Mouse (Mus musculus) E14TG2a.4 (cell line): Measurements from ENCODE around the gene P4ha2.

Experiments
- H3K27me3 ChIP-seq: 2 replicates; pipeline ENCODE4 v1.6.1; 2014; ENCODE audit warnings: low read length, control low read depth; ENCODE audit not compliant: insufficient read depth
- H3K36me3 ChIP-seq: 2 replicates; pipeline ENCODE4 v1.6.1; 2014; ENCODE audit warnings: low read length, control low read depth; ENCODE audit not compliant: insufficient read depth
- H3K4me1 ChIP-seq: replicated peaks from 2 replicates; pipeline ENCODE4 v1.6.1; 2014; ENCODE audit warnings: low read depth, low read length, control low read depth
- H3K4me3 ChIP-seq: replicated peaks from 2 replicates; pipeline ENCODE4 v1.5.1; 2014; ENCODE audit warnings: mild to moderate bottlenecking, low read length
- H3K9me3 ChIP-seq: 2 replicates; pipeline ENCODE4 v1.6.1; 2014; ENCODE audit warnings: low read length, control low read depth
- CTCF ChIP-seq: conservative IDR thresholded peaks from 2 replicates; pipeline ENCODE4 v1.5.1; 2014; ENCODE audit warnings: low read length
- NANOG ChIP-seq: IDR thresholded peaks from 2 replicates; pipeline ENCODE4 v1.6.1; 2014; ENCODE audit warnings: borderline replicate concordance, low read length, mixed read lengths
- POU5F1 ChIP-seq: IDR thresholded peaks from 2 replicates; pipeline ENCODE4 v1.6.1; 2014; ENCODE audit warnings: low read length, borderline replicate concordance

The P4ha2 gene

DNA sequence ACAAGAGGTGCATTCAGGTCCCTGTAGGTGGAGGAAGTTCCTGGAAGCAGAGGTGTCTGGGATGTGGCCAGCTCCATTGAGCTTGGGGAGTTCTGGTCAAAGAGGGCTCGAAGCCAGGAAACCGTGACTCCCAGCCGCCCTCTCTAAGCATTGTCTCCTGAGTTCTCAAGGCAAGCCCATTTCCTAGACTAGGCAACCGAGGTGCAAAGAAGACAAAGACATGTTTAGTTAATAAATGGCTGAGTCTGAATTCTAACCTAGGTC is 34.0 kb upstream of the P4ha2 start:
- H3K27me3 ChIP-seq, result peaks cover 64% of the 10 kb centered on the region
- H3K9me3 ChIP-seq, result peaks cover 18% of the 10 kb centered on the region
- TF ChIP-seq POU5F1, result no peak
- TF ChIP-seq CTCF, result no peak
- no peak for TF ChIP-seq NANOG
- H3K4me1 ChIP-seq, result peaks cover 41% of the 10 kb centered on the region
- no peaks in the 10 kb centered on the region for H3K36me3 ChIP-seq
- H3K4me3 ChIP-seq, result no peak overlapping the region

DNA sequence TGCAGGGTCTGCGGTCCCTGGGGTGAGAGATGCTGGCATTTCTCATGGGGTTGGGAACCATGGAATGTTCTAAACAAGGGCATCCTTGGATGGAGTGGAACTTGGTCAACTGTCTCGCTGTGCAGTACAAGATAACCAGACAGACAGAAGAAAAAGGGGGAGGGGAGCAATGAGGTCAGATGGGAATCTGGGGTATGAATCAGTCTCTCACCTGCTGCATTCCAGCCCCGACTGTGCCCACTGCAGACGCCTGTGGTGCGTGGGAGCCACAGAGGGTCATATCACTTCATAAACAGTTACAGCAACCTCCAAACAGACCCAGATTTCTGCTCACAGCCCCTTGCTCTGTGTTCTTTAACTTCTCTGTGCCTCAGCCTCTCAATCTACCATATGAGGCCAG is 33.5 kb upstream of the P4ha2 start:
- TF ChIP-seq POU5F1, result no peak
- no peak for TF ChIP-seq NANOG
- TF ChIP-seq CTCF, result no peak
- Histone ChIP-seq H3K9me3 (peaks cover 18% of the 10 kb centered on the region), H3K27me3 (peaks cover 70% of the 10 kb centered on the region), H3K36me3 (no peaks in the 10 kb centered on the region), H3K4me1 (peaks cover 43% of the 10 kb centered on the region), H3K4me3 (no peak overlapping the region)

DNA sequence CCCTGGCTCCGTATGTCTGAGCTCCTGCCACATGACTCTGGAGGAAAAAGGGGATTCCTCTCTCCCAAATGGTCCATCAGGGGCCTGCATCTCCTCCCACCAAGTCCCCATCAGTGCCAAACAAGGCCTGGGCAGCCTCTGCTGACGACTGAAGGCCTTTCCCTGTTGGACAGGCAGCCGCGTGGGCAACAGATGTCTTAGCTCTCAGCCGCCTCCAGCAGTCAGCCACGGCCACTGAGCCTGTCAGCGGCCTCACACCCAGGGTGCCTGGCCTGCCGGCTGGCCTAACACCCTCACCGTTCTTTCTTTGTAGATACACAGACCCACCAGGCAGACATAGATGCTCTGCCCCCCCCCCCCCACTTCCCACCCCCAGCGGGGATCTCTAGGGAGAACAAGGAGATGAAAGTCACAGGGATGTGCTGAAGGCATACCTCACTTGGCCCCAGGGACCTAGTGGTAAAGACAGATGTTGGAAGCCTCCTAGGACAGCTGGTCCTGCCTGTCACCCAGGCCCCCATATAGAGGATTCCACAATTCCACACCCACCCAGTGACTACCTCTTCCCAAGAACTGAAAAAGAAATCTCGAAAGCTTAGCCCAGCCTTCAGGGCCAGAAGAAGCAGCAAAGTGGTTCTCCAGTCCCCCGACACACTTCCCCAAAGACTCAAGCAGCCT is 32.4 kb upstream of the P4ha2 start:
- Histone ChIP-seq H3K36me3 (no peaks in the 10 kb centered on the region), H3K9me3 (peaks cover 18% of the 10 kb centered on the region), H3K4me1 (peaks cover 50% of the 10 kb centered on the region), H3K4me3 (no peak overlapping the region), H3K27me3 (peaks cover 72% of the 10 kb centered on the region)
- TF ChIP-seq CTCF (no peak), NANOG (no peak), POU5F1 (no peak)

DNA sequence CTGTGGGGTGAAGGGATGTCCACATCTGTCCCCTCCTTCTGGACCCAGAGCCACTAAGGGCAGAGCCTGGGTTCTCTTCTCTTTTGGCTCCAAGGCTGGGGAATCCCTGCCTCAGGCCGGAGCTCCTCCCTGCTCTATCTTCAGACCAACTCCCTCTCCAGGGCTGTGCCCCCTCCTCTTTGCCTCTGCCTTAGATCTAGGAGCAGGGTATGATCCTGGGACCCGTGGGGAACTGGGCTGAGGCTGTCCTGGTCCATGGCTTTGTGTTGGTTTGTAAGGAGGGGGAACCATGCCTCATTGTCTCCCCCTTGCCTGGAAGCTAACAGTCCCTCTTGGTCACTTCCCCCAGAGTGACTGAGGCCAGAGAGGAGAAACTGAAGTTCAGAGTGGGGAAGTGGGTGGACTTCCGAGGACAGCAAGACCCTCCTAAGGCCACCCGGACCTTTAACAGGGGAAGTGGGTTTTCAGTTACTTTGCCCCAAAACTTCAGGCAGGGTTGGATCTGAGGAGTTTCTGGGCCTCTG is 31.8 kb upstream of the P4ha2 start:
- H3K4me3 ChIP-seq, result peak overlapping the region; percentile 78
- no peaks in the 10 kb centered on the region for H3K36me3 ChIP-seq
- H3K9me3 ChIP-seq, result peaks cover 18% of the 10 kb centered on the region
- TF ChIP-seq NANOG (no peak), POU5F1 (no peak), CTCF (no peak)
- peaks cover 50% of the 10 kb centered on the region for H3K4me1 ChIP-seq
- H3K27me3 ChIP-seq, result peaks cover 76% of the 10 kb centered on the region

DNA sequence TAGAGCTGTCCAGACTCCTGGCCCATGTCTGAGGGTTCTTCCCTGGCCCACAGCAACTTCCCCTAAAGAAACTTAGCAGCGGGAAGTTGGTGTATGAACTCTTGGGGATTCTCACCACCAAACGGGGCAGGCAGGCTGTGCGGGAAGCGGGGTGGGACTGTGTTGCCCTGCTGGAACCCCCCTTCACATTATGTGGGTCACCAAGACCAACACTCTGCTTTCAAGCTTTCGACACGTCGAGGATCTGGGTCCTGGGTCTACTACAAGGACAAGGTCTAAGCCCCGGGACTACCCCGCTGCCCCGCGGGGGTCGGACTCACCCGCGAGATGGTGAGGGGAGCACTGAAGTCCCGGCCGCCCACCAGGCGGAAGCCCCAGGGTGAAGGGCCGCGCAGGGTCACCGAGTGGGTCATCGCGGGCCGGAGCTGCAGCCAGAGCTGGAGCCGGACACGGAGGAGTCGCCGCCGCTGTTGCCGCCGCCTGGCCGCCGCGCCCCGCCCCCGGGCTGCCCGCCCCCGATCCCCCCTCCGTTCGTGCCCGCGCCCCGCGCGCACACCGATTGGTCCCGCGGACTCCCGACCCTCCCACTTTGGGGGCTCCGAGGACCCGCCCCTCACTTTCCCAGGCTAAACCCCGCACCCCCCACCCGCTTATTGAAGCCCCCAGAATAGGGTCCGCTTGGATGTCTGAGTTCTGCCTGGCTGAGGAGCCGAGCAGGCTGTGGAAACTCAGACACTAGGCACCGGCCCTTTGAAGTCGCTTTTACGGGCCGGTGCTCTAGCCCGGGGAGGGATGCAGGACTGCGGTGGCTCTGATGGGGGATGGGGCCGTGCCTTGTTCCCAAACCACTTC is 31.1 kb upstream of the P4ha2 start, which contains the start of gene Pdlim4:
Gene Pdlim4, minus strand, starts transcription at position 495 of the 852 bp plus-strand sequence.
- peak within 1 kb of the TSS; percentile 78 for H3K4me3 ChIP-seq
- peaks cover 18% of the 10 kb centered on the region for H3K9me3 ChIP-seq
- no peak for TF ChIP-seq POU5F1
- no peak for TF ChIP-seq CTCF
- TF ChIP-seq NANOG, result no peak
- peaks cover 50% of the 10 kb centered on the region for H3K4me1 ChIP-seq
- H3K27me3 ChIP-seq, result peaks cover 78% of the 10 kb centered on the region
- no peaks in the 10 kb centered on the region for H3K36me3 ChIP-seq

DNA sequence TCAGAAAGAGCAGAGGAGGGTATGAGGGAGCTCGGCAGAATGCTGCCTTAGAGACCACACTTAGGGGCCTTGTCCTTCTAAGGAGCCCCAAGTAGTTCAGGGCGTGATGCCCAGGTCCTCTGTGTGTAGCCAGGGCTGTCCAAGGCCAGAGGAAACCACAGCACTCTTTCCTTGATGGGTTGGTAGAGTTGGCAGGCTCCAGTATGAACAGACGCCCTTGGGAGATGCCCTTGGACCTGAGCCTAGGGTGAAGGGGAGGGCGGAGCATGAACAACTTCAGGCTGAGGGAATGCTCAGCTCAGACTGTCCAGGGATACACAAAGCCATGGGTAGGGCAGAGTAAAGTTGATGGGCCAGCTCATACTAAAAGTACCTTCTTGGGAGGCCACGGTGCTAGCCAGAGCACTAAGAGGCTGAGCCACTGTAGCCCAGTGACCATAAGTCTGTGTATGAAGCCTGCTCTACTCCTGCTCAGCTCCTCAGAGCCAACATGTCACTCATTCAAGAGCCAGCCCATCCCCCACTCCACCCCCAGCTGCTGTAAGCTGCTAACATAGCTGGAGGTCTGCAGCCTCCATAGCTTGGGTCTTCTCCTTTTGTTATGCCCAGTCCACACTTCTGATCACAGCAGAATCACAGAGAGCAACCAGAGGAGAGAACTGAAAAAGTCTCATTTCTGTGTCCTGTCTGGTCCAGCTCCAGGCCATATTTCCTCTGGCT is 28.0 kb upstream of the P4ha2 start:
- TF ChIP-seq POU5F1 (no peak), NANOG (no peak), CTCF (no peak)
- H3K9me3 ChIP-seq, result peaks cover 18% of the 10 kb centered on the region
- peaks cover 86% of the 10 kb centered on the region for H3K27me3 ChIP-seq
- peak overlapping the region; percentile 10; the same call in 1 of the 2 replicates for H3K4me3 ChIP-seq
- peaks cover 51% of the 10 kb centered on the region for H3K4me1 ChIP-seq
- H3K36me3 ChIP-seq, result no peaks in the 10 kb centered on the region

DNA sequence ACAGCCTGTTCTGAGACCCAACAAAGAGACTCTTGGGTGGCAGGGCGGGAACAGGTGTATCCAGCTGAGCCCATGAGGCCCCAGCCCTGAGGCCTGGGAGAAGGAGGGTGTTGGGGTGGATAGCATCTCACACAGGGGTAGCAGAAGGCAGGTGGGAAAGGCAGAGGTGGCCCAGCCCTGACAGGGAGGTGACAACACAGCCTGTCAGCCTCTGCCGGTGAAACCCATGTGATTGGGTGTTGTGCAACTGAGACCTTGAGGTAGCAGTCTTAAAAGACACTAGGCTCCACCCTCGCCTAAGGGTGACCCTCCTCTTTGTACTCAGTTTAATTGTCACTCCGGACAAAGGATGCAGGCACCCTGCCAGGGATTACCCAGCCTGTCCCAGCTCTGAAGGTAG is 26.6 kb upstream of the P4ha2 start:
- no peaks in the 10 kb centered on the region for H3K36me3 ChIP-seq
- H3K4me3 ChIP-seq, result 0 out of 2 replicates have a peak overlapping the region, but pooled peaks have one; percentile 1
- TF ChIP-seq POU5F1, result no peak
- no peak for TF ChIP-seq NANOG
- TF ChIP-seq CTCF, result no peak
- H3K27me3 ChIP-seq, result peaks cover 74% of the 10 kb centered on the region
- H3K9me3 ChIP-seq, result peaks cover 5% of the 10 kb centered on the region; the same call in 1 of the 2 replicates
- peaks cover 45% of the 10 kb centered on the region for H3K4me1 ChIP-seq

DNA sequence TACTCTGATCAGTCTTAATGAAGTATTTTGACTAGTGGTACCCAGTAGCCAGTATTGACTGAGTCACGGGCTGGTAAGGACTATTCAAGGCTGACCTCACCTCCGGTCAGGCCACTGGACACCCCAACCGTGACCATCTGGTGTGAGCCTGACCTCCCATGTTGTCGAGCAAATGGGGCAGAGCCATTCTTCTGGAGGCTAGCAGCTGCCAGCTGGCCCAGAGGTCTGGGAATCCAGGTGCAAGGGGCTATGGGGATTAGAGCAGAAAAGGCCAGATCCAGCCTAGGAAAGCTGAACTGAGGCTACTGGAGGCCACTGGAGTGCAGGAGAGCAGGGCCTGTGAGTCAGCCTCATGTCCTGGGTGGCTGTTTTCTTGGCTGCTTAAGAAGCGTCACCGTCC is 24.5 kb upstream of the P4ha2 start:
- peaks cover 56% of the 10 kb centered on the region for H3K27me3 ChIP-seq
- H3K36me3 ChIP-seq, result no peaks in the 10 kb centered on the region
- H3K4me3 ChIP-seq, result no peak overlapping the region
- H3K9me3 ChIP-seq, result 0 out of 2 replicates have a peak, but pooled peaks cover 4% of the 10 kb centered on the region
- H3K4me1 ChIP-seq, result peaks cover 33% of the 10 kb centered on the region
- TF ChIP-seq NANOG, result no peak
- no peak for TF ChIP-seq POU5F1
- no peak for TF ChIP-seq CTCF
